Mouse (Mus musculus) CH12.LX (cell line): Measurements from ENCODE around the gene Dnah11.

Experiments used
- CTCF ChIP-seq, 2 experiments: IDR thresholded peaks in 1 of 2; conservative IDR thresholded peaks in 1 of 2; 2 replicates each; pipeline ENCODE4 v1.5.1; 2011 to 2012; ENCODE audit warnings: low read depth in 2 of 2, low read length in 2 of 2, improper control_type of control experiment in 1 of 2, inconsistent platforms in 1 of 2, mild to moderate bottlenecking in 1 of 2, moderate library complexity in 1 of 2
- EP300 ChIP-seq: IDR thresholded peaks from 2 replicates; pipeline ENCODE4 v1.6.1; 2011; ENCODE audit warnings: low read length, improper control_type of control experiment
- MXI1 ChIP-seq: IDR thresholded peaks from 2 replicates; pipeline ENCODE4 v1.6.1; 2011; ENCODE audit warnings: mild to moderate bottlenecking, low read depth, low read length, improper control_type of control experiment
- NRF1 ChIP-seq: IDR thresholded peaks from 2 replicates; pipeline ENCODE4 v1.6.1; 2014; ENCODE audit warnings: low read depth, mild to moderate bottlenecking, inconsistent platforms, low read length, improper control_type of control experiment, moderate library complexity
- POLR2A ChIP-seq: IDR thresholded peaks from 2 replicates; pipeline ENCODE4 v1.6.1; 2011; ENCODE audit warnings: low read depth, mild to moderate bottlenecking, improper control_type of control experiment, low read length

- TF ChIP-seq EP300 (no peak), POLR2A (no peak), MXI1 (no peak), CTCF (conservative IDR thresholded peaks at IDR 0.05 in 1 of 2, IDR thresholded peaks at IDR 0.05 in 1 of 2; ENCODE audit: low read depth in 2 of 2, low read length in 2 of 2) (no peak), NRF1 (no peak)
These were observed 338.0 kb downstream of the Dnah11 start for GRCm38 (mm10) chr12:117860840-117861239.
